Mouse (Mus musculus) adrenal gland (tissue): ENCODE data around the gene Cdc45.

Experiments
- intact Hi-C: fragments of 180-260 bp; cut with DNase I; formaldehyde crosslinking; loops from one replicate; pipeline ENCODE4 v1.15.1; 2025

Cdc45 gene

DNA sequence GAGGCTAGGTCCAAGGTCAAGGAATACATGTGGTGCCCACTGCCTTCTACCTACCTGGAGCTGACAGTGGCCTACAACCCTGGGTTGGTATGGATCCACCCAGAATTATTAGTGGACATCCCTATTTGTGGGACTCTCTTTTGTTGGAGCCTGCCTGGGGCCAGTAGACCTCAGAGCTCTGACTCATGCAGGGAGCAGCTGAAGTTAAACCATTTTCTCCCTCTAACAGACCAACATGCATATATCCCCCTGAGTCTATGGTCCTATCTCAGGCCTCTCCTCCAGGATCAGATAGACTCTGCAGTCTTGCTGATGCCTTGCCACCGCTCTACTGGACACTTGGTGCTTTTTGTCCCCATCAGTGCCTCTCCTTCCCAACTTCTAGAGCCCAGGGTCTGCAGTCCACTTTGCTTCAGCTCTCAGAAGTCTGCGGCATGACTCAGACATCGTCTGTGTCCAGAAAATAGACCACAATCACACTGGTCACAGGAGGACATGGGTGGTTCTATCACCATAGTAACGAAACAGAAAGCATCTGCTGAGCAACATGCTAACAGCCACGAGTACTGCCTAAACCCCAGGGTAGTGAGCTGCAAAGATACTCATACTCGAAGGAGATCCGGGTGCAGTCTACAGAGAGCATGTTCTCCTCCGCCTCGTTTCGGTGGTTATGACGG is 16.4 kb downstream of the Cdc45 start:
- intact Hi-C loops: no loop called here

DNA sequence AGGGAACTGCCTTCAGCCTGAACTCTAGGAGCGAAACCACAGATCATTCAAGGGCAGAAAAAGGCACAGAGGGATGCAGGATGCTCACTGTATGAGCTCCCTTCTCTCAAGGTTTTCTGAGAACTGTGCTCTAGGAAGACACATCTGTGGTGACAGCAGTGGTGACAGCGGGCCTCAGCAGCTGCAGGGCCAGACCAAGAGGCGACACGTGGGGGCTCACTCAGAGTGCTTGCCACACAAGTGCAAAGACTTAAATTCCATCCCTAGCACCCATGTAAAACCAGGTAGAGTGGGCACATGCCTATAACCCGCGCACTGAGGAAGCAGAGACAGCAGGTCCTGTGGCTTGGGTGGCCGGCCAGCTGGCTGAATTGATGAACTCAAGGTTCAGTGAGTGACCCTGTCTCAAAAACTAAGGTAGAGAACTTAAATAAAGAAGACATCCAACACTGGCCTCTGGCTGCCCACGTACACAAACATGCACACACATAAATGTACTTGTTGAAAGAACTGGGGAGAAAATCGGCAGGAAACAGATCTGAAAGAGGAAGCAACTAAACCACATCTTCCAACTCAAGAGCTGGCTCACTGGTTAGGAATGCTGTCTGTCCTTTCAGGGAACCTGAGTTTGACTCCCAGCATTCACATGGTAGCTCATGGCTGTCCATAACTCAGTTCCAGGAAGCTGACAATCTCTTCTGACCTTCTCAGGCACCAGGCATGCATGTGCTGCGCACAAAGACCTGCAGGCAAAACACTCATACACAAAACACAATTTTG is 23.0 kb downstream of the Cdc45 start:
- intact Hi-C loops: no loop called here

DNA sequence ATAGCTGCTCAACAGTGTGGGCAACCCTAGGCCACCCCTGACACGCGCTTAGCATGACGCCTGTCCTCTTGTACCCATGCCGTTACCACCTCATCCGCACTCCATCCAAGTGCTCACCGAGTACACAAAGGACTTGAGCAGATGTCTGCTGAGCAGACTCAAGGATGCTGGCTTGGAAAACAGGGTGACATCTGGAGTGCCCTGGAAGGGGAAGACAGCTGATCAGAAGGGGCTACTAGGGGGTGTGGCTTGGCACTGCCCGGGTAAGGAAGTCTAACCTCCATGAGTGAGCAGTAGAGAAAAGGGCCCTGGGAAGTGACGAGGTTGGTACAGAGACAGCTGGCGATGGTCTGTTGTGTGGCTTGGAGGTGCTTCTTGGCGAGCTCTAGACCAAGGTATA is 25.1 kb downstream of the Cdc45 start:
- intact Hi-C loops: no loop called here

DNA sequence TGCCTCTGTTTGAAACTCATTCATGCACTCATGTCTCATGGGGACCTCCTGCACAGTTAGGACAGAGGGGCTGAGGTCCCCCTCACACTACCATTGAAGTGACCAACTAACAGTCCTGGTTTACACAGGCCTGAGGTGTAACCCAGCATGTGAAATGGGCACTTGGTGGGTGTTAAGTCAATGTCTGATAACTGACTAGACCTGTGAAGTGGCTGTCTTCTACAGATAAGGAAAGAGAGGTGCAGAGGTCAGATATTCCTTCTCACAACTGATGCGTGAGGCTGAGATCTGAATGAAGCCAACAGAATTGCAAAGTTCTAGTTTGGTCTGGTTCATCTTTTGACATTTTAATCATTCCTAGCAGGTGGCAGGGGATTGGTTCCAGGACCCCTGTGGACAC is 26.3 kb downstream of the Cdc45 start:
- intact Hi-C loops: no loop called here

DNA sequence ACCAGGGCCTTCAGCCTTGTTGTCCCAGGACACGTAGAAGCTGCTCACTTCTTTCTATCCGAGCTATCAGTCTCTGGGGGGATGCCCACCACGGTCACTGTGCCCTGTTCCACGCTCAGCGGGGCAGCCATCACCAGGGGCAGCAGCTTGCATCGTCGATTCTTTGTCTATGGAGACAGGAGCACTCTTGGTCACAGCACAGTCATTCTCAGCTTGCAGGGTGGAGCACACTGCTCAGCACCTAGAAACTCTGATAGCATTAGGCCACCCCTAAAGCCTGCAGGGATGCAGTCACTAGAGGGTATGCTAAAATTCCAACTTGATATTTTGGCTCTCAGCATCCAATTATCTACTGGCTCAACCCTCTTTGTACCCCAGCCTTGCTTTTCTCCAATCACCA is 26.8 kb downstream of the Cdc45 start:
- intact Hi-C loops: no loop called here

DNA sequence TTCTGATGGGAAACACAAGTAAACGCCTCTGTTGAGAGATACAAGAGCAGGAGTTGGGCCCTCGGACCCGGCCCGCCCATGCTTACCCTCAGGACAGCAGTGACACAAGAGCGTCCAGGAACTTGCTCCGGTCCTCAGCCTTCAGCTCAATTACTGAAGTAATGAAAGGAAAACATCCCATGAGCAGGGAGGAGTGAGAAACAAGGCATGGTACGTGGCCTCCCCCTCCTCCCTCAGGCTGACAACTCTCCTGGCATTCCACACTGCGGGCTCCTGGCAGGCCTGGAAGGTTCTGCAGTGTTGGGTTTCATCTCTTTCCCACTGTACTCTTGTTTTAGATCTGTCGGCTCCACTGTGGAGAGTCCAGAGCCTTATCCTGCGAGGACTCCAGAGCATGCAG is 30.0 kb downstream of the Cdc45 start:
- intact Hi-C loops: no loop called here

DNA sequence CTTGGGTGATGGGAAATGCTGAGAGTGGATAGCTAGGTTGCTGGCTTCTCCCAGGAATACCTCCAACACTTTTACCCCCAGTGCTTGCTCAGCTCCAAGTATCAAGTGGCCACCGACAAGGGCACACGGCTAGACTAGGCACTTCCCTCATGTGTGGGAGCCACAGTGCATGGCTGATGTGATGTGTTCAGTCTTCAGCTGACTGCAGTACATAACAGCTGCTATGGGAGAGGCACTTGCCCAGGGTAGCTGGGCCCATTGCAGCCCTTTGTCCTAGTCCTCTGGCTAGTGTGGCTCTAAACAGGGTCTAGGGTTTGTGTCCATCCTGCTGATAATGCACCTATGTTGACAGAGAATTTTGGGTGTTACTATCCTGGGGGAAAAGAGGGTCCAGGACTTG is 33.3 kb downstream of the Cdc45 start:
- intact Hi-C loops: no loop called here

DNA sequence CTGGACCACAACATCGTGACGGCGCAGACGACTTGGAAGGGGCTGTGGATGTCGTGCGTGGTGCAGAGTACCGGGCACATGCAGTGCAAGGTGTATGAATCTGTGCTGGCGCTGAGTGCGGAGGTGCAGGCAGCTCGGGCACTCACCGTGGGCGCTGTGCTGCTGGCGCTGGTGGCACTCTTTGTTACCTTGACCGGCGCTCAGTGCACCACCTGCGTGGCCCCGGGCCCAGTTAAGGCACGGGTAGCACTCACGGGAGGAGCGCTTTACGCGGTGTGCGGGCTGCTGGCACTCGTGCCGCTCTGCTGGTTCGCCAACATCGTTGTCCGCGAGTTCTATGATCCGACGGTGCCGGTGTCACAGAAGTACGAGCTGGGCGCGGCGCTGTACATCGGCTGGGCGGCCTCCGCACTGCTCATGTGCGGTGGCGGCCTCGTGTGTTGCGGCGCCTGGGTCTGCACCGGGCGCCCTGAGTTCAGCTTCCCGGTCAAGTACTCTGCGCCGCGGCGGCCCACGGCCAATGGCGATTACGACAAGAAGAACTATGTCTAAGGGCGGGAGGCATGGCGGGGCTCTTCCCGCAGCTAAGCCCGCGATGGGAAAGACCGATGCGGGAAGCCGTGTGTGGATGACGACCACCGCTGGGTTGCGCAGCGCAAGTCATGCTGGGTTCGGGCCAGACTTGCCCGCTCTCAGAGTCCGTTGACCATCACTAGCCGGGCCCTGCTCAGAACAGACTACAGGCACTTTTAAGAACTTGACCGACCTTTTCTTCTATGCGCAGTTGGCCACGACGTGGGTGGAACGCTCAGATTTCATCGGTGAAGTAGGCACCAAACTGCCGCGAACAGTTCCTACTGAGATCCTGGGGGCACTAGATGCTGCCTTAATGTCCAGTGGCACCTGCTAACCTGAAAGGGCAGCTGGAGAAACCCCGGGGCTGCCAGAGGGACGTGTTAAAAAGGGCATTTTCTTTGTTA is 34.4 kb downstream of the Cdc45 start:
- intact Hi-C loops: no loop called here

DNA sequence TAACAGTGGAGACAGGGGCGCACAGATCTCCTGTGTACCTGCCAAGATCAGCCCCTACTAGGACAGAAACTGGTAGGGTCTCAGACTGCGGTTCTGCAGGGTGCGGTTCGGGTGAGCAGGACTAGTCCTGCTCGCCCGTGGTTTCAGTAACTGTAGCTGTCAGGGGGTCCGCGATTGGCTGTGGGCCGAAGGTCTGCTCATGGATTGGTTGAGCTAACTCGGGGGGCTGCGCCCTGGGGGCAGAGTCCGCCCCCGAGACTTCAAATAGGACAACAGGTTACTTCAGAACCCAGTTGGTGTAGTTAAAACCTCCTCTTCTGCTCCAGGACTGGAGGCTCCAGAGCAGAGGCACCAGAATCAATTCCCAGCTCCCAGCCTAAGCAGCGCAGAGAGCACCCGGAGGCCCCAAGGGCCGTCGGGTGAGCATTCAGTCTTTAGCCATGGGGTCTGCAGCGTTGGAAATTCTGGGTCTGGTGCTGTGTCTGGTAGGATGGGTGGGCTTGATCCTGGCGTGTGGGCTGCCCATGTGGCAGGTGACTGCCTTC is 35.2 kb downstream of the Cdc45 start, which contains the start of gene Cldn5:
TSS of gene Cldn5 (plus strand) at position 292 of the 545 bp plus-strand sequence.
- intact Hi-C loops: no loop called here

DNA sequence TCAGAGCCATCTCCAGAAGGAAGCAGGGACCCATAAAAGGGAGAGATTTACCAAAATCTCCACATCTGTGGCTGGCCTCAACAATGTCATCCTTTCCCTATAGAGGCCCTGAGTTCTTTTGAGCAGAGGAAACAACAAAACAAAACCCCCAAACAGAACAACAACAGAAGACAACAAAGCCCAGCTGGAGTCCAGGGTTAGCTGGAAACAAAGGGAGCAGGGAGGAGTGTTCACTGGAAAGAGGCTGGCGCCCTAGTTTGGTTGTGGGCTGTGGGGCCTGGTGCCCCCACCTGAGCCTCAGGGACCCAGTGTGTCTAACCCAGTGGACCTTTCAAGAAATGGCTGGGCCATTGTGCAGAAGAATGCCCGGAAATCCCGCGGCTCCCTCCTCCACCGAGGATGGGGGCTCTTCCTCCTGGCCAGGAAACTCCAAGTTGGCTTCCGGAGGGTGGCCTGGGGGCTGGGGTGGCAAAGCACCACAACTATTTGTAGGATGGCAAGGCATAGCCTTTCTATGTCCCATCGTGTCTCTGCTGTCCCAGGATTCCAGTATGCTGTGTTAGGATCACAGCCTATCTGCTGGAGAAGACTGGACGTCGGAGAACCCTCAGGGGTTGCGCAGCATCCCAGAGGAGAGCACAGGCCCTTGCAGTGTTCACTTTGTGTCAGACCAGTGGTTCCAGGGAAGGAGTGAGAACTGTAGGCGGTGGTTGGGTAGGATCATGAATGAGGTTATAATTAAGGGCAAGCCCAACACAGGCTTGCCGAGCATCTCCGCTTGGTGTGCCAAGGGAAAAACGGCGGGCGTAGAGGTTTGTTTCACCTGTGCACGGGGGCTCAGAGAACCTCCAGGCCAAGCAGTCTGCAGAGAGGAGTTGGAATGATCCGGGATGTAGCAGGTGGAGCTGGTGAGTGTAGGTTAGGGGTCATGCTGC is 35.9 kb downstream of the Cdc45 start:
- intact Hi-C loops: no loop called here

DNA sequence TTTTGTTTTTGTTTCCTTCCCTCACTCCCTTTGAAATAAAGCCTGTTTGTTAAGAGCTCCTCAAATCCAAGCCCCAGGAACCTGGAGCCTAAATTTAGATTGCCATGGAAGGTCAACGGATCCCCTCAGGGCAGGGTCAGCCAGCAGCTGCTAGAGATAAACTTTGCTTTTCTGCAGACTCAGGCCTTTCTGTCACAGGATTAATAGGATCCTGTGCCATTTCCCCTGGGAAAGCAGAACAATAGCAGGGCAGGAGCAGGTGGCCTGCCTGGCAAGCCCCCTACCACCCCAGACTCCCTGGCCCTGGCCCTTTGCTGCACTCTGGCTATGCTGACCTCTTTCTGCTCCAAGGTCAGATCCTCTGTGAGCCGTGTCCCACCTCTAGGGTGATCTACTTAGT is 37.9 kb downstream of the Cdc45 start:
- intact Hi-C loops: no loop called here

DNA sequence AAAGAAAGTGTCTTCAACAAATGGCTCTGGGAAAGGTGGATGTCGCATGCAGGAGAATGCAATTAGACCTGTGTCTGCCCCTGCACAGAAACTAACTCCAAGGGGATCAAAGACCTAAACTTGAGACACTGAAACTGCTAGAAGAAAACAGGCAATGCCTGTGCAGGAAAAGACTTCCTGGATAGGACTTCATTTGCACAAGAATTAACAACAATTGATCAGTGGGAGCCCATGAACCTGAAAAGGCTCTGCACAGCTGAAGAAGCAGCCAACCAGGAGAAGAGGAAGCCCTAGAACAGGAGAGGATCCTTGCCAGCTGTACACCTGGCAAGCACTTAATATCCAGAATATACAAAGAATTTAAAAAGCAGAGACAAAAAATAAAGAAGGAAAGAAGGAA is 42.3 kb downstream of the Cdc45 start:
- intact Hi-C loops: no loop called here

DNA sequence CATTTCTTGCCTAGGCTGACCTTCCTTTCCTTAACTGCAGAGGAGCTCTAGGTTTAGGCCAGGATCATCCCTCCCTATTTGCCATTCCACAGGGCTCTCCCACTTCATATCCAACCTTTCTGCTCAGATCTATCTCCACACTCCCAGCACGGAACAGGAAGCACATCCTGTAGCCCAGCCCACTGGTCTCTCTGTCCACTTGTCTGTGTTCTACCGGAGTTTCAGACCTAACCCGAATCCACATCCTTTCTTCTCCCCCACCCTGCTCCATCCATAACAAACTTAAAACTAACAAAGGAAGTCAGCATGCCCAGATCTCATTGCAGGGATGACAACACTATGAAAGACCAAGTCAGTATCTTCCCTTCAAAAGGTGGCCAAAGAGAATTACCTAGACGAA is 45.4 kb downstream of the Cdc45 start:
- intact Hi-C loops: no loop called here

DNA sequence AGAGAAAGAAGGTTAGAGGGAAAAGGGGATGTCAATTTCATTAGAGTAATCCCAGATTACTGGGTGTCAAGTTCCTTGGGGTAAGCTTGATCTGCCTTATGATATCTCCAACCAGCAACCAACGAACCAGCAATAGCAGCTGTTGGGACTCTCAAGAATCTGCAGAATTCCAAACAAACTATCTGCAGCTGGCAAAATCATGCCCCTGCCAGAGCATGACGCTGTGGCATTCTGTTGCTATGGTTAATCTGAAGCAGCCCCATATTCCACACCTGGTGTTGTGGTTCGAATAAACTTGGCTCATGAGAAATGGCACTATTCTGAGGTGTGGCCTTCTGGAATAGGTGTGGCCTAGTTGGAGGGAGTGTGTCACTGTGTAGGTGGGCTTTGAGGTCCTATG is 48.8 kb downstream of the Cdc45 start:
- intact Hi-C loops: no loop called here

DNA sequence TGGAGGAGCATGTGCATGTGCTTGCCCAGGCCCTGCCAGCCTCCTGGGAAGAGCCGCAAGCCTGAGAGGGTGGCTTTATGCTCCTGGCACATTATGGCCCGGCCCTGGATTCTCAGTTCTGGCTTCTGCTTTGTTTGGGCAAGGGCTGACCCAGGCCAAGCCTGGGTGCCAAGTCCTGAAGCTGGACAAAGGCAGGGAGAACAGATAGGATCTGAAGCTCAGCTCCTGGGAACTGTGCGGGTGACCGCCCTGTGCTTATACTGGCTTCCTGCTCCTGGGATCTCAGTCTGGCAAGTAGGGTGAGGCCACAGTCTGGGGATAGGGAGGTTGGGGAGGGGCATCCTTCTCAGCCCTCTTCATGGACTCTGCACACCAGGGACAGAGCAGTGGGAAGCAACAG is 50.1 kb downstream of the Cdc45 start:
- intact Hi-C loops: no loop called here

DNA sequence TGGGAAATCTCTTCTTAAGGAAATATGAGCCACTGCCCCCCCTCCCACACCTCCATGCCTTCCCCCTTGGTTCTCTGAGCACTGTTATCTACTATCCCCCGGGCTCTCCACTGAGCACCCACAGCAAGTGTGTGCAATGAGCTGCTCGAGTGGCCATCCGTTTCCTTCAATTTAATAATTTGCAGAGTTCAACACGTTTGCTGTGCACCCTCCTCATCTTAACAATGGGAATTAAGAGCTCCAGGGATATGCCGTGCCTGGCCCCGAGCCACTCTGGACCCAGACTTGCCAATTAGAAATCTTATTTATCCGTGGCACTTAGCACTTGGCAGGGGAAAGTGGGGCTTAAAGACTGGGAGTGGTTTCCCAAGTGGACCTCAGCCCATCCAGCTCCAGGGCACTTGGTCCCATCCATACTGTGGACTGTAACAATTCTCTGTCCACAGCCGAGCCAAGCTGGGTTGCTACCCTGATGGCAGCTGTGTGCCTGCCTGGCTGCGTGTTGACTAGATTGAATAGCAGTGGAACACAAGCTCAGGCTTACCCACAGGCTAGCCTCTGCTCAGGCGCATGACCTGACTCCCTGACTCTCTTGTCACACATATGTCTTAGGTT is 59.8 kb downstream of the Cdc45 start:
- intact Hi-C loops: no loop called here

DNA sequence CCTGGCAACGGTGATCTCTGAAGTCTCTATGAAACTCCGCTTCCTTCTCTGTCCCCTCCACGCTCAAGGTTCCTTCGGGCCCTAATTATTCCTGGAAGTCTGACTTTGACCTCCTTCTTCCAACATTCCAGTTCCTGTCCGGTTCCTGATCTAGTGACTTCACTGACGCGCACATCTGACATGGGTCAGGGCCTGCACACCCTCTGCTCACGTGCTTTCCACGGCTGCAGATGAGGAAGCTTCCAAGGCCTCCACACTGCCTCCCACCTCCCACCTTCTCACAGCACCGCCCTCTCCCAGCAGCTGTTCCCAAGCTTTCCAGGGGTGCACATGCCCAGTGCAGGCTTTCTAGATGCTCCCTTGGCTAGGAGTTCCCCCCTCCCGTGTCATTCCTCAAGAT is 60.7 kb downstream of the Cdc45 start:
- intact Hi-C loops: no loop called here

DNA sequence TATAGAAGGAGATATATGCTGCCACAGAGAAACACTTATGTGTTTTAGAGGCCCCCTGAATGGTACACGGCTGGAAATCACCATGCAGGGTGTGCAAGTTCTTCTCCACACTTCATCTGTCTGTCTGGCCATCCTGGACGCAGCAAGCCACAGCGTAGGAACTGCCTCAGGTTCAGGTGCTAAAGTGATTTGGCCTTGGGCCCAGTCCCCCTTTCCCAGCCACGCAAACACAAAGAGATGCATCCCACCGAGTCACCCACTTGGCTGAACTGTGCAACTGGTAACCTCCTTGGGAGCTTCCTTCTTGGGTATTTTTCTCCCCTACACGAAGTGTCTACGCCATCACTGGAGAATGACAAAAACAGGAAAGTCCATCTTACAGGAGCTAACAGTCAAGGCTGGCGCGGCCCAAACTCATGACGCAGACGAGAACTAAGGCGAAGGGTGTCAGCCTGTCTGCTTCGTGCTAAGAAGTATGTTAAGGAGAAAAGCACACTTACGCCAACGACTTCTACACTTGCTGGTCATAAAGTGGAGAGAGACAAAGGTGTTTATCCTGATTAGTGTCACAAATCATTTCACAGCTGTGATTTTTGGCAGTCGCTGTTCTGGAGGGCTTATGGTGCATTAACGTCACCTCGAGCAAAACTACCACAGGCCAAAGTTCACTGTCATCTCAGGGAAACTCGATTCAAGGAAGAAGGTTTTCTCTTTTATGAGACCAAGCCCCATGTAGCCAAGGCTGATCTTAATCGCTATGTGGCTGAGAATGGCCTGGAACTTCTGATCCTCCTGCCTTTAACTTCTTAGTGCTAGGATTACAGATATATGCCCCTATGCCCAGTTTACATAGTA is 65.3 kb downstream of the Cdc45 start:
- intact Hi-C loops: no loop called here

DNA sequence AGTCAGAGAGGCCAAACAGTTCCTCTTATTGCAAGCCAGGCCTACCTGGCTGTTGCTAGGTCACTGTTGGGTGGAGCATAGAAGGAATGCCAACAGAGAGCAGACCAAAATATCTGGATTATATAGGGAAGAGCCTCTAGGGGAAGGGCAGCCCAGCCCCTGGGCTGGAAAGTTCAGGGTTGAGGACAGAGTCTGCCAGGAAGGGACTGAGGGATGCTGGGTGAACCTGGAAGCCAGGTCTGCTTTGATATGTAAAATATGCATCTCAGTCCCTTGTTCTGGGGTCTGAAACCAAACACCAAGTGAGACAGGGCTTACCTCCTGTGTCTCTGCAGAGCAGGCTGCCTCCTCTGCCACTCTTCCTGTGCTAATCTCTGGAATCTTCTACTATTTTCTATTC is 73.5 kb downstream of the Cdc45 start:
- intact Hi-C loops: no loop called here
